Mouse (Mus musculus): ENCODE data around the gene Cep112. TPM values are rescaled to one million over a fixed set of nuclear protein-coding genes. Genes with fewer than 3 reads are reported as not detected.
A peak's percentile ranks its signal among the peaks of the same experiment; 100 is the strongest.

The Cep112 gene
- polyA plus RNA-seq, 1 experiment from 2014 or later: 6.4 TPM

DNA sequence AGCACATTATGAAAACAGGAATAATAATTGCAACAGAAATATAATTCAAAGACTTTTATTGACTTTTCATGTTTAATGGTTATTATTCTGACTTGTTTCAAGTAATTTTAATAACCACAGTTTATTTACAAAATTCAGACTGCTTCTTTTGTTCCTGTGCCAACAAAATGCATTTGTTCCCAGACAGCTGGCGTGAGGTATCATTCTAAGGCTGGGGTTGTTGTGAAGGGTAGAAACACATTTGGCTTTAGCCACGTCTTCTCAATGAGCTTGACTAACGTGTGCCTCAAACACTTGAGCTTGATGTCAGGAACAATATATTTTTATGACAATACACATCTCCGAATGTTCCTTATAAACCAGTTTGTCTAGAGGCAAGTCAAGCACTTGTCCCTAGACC, 396.8 kb downstream of the Cep112 start:
- no peak overlapping the region for H3K4me3 ChIP-seq (replicated peaks)
- no peak overlapping the region for H3K9ac ChIP-seq (replicated peaks)
- H3K36me3 ChIP-seq: no peaks in the 10 kb centered on the region; the same call in 1 of the 2 replicates
- ATAC-seq (ENCODE audit: low FRiP score): no peak
- H3K4me1 ChIP-seq: 0 out of 2 replicates have a peak, but pooled peaks cover 6% of the 10 kb centered on the region
- no peak overlapping the region for H3K27ac ChIP-seq (replicated peaks)
- no peak overlapping the region for H3K4me2 ChIP-seq
- no peaks in the 10 kb centered on the region for H3K27me3 ChIP-seq (replicated peaks)
- WGBS: 45% methylated on average over 4 of the region's 4 CpGs
- no peaks in the 10 kb centered on the region; the same call in 1 of the 2 replicates for H3K9me3 ChIP-seq (replicated peaks)

DNA sequence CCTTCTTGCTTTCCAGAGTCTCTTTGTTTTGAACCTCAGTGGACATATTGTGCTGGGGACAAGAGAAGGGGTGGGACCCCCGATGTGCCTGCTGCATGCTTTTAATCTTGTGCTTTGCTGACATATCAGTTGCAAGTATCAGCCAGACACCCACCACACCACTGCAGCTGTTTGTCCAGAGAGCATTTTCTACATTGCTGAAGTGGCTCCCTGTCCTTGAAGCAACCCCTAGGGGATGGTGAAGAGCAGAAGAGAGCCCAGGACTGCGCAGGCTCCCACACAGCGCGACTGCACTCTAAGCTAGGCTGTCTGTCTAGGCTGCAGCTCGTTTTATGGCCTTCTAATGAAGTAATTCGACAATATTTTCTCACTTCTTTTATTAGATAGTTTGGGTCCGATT, 397.3 kb downstream of the Cep112 start:
- Histone ChIP-seq H3K36me3 (no peaks in the 10 kb centered on the region; the same call in 1 of the 2 replicates), H3K9me3 (replicated peaks) (no peaks in the 10 kb centered on the region; the same call in 1 of the 2 replicates), H3K4me1 (0 out of 2 replicates have a peak, but pooled peaks cover 6% of the 10 kb centered on the region), H3K9ac (replicated peaks) (no peak overlapping the region), H3K4me2 (no peak overlapping the region), H3K27ac (replicated peaks) (no peak overlapping the region; the same call in 1 of the 2 replicates), H3K27me3 (replicated peaks) (no peaks in the 10 kb centered on the region), H3K4me3 (replicated peaks) (no peak overlapping the region)
- WGBS: 65% methylated on average over 7 of the region's 7 CpGs
- ATAC-seq (ENCODE audit: low FRiP score): no peak

DNA sequence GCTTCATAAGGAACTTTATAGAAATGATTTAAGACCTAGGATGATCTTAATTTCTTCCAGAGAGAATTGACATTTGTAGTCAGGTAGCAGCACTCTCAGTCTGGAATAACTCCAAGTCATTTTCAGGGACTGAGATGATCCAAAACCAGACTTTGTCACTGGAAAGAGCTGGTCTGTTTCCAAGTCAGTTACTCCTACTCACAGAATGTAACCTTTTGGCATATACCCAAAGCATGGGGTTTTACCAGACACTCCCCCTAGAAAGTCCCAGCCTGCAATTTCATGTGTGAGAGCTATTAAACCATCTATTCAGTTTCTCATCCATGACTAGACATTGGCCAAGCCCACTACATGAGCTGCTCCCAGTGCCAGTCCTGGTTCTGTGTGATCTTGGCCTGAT, 402.3 kb downstream of the Cep112 start:
- H3K36me3 ChIP-seq: no peaks in the 10 kb centered on the region; the same call in 1 of the 2 replicates
- H3K4me3 ChIP-seq (replicated peaks): no peak overlapping the region
- no peak for ATAC-seq (ENCODE audit: low FRiP score)
- H3K27ac ChIP-seq (replicated peaks): no peak overlapping the region
- 0 out of 2 replicates have a peak, but pooled peaks cover under 1% of the 10 kb centered on the region for H3K4me1 ChIP-seq
- H3K9ac ChIP-seq (replicated peaks): no peak overlapping the region
- no peaks in the 10 kb centered on the region; the same call in 1 of the 2 replicates for H3K9me3 ChIP-seq (replicated peaks)
- H3K27me3 ChIP-seq (replicated peaks): no peaks in the 10 kb centered on the region
- H3K4me2 ChIP-seq: no peak overlapping the region

DNA sequence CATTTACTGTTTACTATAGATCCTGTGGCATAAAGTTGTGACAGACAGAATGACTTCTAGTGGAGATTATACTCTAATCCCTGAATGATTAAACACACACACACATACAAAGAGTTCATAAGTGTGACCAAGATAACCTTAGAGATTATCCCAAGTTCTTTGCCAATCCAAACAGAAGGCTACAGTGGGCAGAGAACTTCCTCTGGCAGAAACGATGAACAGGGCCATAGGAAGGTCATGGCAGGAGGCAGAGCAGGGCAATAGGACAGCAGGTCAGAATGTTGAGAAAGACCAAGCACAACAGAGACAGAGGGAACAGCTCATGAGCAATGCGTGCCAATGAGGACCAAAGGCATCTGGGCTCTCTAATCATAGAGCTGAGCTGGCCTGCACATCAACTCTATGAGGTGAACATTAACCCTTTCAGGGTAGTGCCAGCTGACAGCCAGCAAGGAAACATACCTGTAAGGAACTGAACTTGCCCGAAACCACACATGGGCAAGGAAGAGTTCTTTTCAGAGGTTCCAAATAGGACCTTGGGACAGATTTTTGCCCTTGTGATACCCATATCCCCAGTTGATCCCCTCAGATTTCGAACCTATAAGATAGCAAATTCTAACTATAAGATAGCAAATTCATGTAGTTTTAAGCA, 403.5 kb downstream of the Cep112 start:
- Histone ChIP-seq H3K4me3 (replicated peaks) (no peak overlapping the region), H3K4me1 (no peaks in the 10 kb centered on the region), H3K27ac (replicated peaks) (no peak overlapping the region), H3K9ac (replicated peaks) (no peak overlapping the region), H3K9me3 (replicated peaks) (no peaks in the 10 kb centered on the region; the same call in 1 of the 2 replicates), H3K36me3 (no peaks in the 10 kb centered on the region; the same call in 1 of the 2 replicates), H3K27me3 (replicated peaks) (no peaks in the 10 kb centered on the region), H3K4me2 (no peak overlapping the region)
- ATAC-seq (ENCODE audit: low FRiP score): no peak
- 88% methylated on average over 4 of the region's 4 CpGs for whole genome bisulfite sequencing

DNA sequence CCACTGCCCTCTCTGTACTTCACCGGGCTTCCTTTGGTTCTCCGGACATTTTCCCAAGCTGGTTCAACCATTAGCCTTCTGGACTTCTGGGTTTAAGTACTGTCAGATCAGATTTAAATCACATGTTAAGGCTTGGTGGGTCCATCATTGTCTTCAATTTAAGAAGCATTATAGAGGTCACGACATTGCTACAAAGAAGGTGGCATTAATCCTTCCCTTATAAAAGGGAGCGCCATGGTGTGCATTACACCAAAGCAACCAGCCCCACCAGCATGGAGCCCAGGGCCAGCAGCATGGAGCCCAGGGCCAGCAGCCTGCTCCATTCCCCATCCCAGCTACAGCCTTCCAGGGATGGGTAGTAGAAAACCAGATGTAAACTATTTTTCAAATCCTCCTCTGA, 411.7 kb downstream of the Cep112 start:
- H3K9ac ChIP-seq (replicated peaks): no peak overlapping the region
- 44% methylated on average over 4 of the region's 4 CpGs for WGBS
- no peak overlapping the region for H3K27ac ChIP-seq (replicated peaks)
- H3K36me3 ChIP-seq: no peaks in the 10 kb centered on the region
- H3K4me1 ChIP-seq: no peaks in the 10 kb centered on the region
- no peak overlapping the region for H3K4me2 ChIP-seq
- no peak for ATAC-seq (ENCODE audit: low FRiP score)
- H3K9me3 ChIP-seq (replicated peaks): no peaks in the 10 kb centered on the region
- H3K27me3 ChIP-seq (replicated peaks): no peaks in the 10 kb centered on the region
- no peak overlapping the region for H3K4me3 ChIP-seq (replicated peaks)

DNA sequence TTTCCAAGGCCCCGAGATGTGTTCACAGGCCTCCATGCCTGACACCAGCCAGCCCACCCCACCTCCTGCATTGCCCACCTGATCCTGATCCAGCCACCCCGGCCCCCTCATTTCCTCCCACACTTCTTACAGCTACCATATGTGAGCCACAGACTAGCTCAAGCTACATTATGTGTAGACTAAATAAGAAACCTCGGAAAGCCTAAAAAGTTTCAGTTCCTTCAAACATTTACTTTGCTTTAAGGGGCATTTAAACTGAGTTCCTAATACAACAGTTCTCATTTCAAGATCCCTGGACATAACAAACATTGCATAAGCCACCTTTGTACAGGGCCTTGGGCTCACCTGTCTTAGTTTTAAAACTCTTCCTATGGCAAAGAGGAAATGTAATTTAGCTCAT, 415.2 kb downstream of the Cep112 start:
- no peak for ATAC-seq (ENCODE audit: low FRiP score)
- Histone ChIP-seq H3K27me3 (replicated peaks) (no peaks in the 10 kb centered on the region), H3K4me1 (no peaks in the 10 kb centered on the region), H3K36me3 (no peaks in the 10 kb centered on the region), H3K9me3 (replicated peaks) (no peaks in the 10 kb centered on the region), H3K27ac (replicated peaks) (no peak overlapping the region), H3K9ac (replicated peaks) (no peak overlapping the region), H3K4me2 (no peak overlapping the region), H3K4me3 (replicated peaks) (no peak overlapping the region)
- WGBS: 87% methylated on average over 3 of the region's 3 CpGs

DNA sequence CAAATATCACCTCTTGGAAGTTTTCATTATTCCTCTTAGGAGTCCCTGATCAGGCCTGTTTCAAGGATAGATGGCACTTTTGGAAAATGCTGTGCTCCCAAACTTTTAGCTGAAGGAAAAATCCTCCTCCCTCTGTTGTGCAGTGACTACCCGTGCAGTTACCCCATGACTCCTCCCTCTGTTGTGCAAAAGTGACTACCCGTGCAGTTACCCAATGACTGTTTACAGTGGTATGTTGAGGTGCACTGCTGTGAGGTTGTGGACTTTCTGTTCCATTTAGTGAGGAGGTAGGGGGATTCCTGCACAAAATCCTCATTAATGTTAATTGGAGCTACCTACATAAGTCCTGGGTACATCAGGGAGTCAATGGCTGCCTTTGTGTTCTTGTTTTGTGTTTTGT, 417.8 kb downstream of the Cep112 start:
- no peak for ATAC-seq (ENCODE audit: low FRiP score)
- 60% methylated on average over 2 of the region's 2 CpGs for WGBS
- H3K36me3 ChIP-seq: no peaks in the 10 kb centered on the region
- no peaks in the 10 kb centered on the region for H3K27me3 ChIP-seq (replicated peaks)
- H3K4me2 ChIP-seq: no peak overlapping the region
- no peak overlapping the region for H3K27ac ChIP-seq (replicated peaks)
- H3K4me1 ChIP-seq: no peaks in the 10 kb centered on the region
- no peak overlapping the region for H3K4me3 ChIP-seq (replicated peaks)
- H3K9me3 ChIP-seq (replicated peaks): no peaks in the 10 kb centered on the region
- H3K9ac ChIP-seq (replicated peaks): no peak overlapping the region

DNA sequence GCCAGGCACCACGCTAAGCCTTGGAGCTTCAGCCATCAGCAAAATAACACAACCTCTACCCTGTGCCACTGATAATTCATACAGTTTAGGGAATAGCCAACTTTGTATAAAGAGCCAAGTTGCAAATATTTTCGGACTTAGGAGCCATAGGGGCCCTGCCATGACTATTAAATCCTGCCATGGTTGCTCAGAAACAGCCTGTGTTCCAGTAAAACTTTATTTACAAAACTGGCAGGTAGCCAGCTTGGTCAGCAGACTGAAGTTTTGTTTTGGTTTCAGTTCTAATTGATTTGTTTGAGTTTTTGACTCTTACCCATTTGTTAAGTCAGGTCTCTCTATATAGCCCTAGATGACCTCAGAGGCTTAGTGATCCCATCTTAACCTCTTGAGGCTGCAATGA, 421.0 kb downstream of the Cep112 start:
- no peaks in the 10 kb centered on the region for H3K36me3 ChIP-seq
- no peaks in the 10 kb centered on the region for H3K4me1 ChIP-seq
- H3K27ac ChIP-seq (replicated peaks): no peak overlapping the region
- H3K27me3 ChIP-seq (replicated peaks): no peaks in the 10 kb centered on the region
- no peak overlapping the region for H3K4me3 ChIP-seq (replicated peaks)
- H3K9ac ChIP-seq (replicated peaks): no peak overlapping the region
- no peaks in the 10 kb centered on the region for H3K9me3 ChIP-seq (replicated peaks)
- no peak overlapping the region for H3K4me2 ChIP-seq
- WGBS: 59% methylated on average over 2 of the region's 2 CpGs
- no peak for ATAC-seq (ENCODE audit: low FRiP score)

DNA sequence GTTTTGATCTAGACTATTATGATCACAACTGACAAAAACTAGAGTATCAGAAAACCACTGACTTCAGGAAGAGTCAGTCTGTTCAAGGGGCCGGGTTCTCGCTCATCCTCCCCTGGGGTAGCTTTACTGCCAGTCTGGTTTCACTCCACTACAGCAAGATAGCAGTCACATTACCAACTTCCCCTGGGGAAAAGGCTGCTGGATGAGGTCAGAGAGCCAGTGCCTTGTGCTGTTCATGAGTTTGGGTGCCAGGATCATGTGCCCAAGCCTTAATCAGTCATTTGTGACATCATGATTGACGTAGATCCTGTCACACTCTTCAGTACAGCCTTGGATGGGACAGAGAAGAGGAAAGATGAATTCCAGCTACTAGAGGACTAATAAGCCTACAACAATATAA, 421.5 kb downstream of the Cep112 start:
- no peak for ATAC-seq (ENCODE audit: low FRiP score)
- no peak overlapping the region for H3K27ac ChIP-seq (replicated peaks)
- whole genome bisulfite sequencing: 85% methylated on average over 3 of the region's 3 CpGs
- no peaks in the 10 kb centered on the region for H3K36me3 ChIP-seq
- no peaks in the 10 kb centered on the region for H3K4me1 ChIP-seq
- H3K9me3 ChIP-seq (replicated peaks): no peaks in the 10 kb centered on the region
- H3K4me3 ChIP-seq (replicated peaks): no peak overlapping the region
- H3K4me2 ChIP-seq: no peak overlapping the region
- H3K27me3 ChIP-seq (replicated peaks): no peaks in the 10 kb centered on the region
- no peak overlapping the region for H3K9ac ChIP-seq (replicated peaks)

DNA sequence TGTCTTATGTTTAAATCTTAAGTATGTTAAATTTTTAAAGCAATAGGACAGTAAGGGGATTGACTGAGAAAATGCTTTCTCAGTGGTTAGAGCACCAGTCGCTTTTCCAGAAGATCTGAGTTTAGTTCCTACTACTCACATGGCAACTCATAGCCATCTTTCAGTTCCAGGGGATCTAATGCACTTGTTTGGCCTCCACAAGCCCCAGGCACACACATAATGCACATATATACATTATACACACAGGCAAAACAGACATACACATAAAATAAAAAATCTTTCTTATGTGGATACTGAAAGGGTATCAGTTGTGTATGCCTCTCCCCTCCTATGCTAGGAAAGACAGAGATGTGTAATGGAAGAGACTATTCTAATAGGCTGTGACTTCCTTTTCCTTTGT, 426.8 kb downstream of the Cep112 start:
- Histone ChIP-seq H3K27ac (replicated peaks) (no peak overlapping the region), H3K4me1 (no peaks in the 10 kb centered on the region), H3K9ac (replicated peaks) (no peak overlapping the region), H3K36me3 (no peaks in the 10 kb centered on the region), H3K4me3 (replicated peaks) (no peak overlapping the region), H3K4me2 (no peak overlapping the region), H3K27me3 (replicated peaks) (no peaks in the 10 kb centered on the region), H3K9me3 (replicated peaks) (no peaks in the 10 kb centered on the region)
- WGBS: 96% methylated on average over 1 of the region's 1 CpGs
- ATAC-seq (ENCODE audit: low FRiP score): no peak

DNA sequence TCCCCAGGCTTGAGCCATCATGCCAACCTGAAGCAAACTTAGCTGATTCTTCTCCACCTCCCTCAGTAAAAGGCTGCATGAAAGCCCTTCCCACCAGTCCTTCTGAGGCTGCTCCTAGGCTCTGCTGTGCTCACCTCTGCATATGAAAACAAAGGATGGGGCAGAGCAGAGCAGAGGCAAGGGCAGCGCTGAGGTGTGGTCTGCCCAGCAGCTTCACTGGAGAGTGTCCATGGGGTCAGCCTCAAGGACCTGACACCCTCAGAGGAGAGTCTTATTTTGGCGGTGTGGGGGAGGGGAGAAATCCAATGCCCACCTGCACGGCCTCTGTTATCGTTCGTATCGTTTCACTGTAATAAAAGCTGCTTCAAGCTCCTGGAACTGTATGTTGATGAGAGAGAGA, 432.3 kb downstream of the Cep112 start:
- Histone ChIP-seq H3K4me3 (replicated peaks) (no peak overlapping the region), H3K4me1 (peaks cover 18% of the 10 kb centered on the region), H3K27me3 (replicated peaks) (no peaks in the 10 kb centered on the region), H3K9ac (replicated peaks) (no peak overlapping the region), H3K9me3 (replicated peaks) (no peaks in the 10 kb centered on the region), H3K27ac (replicated peaks) (no peak overlapping the region), H3K36me3 (no peaks in the 10 kb centered on the region), H3K4me2 (no peak overlapping the region)
- ATAC-seq (ENCODE audit: low FRiP score): no peak
- 53% methylated on average over 6 of the region's 6 CpGs for WGBS

DNA sequence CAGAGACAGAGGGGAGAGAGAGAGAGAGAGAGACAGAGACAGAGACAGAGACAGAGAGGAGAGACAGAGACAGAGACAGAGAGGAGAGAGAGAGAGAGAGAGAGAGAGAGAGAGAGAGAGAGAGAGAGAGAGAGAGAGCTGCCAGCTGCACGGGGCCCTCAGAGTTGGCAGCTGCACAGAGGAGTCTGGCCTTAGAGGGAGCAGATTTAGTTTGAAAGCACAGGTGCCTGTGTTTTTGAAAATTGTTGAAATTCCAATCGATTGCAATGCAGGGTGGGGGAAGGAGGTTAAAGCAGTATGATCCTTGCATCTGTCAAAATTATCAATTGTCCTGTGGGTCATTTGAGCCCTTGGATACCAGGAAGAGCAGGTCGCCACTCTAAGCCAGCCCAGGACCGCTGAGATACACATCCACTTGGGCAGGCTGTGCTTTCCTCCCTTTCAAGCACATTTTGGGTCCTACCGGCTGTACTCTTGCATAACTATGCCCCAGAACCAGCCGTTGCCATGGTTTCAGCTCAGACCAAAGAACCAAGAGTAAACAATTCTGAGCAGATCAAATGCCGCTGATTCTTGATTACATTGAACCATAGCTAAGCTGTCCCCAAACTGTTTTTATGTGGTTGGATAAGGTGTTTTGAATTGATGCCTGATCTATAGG, 432.8 kb downstream of the Cep112 start:
- Histone ChIP-seq H3K4me1 (peaks cover 21% of the 10 kb centered on the region), H3K27me3 (replicated peaks) (no peaks in the 10 kb centered on the region), H3K9me3 (replicated peaks) (no peaks in the 10 kb centered on the region), H3K4me2 (no peak overlapping the region), H3K4me3 (replicated peaks) (no peak overlapping the region), H3K36me3 (no peaks in the 10 kb centered on the region), H3K27ac (replicated peaks) (0 out of 2 replicates have a peak overlapping the region, but pooled peaks have one; percentile 5), H3K9ac (replicated peaks) (no peak overlapping the region)
- ATAC-seq (ENCODE audit: low FRiP score): no peak; the same call in 1 of the 2 replicates
- 39% methylated on average over 7 of the region's 7 CpGs for WGBS
